Mouse (Mus musculus): ENCODE data around the gene Kifc3. TPM values are rescaled to one million over a fixed set of nuclear protein-coding genes. Genes with fewer than 3 reads are reported as not detected.
"Not testable (repeated sequence)": the region's sequence is repeated elsewhere in the genome, so short reads cannot be mapped to it uniquely, and the experiment has no call there.

Kifc3 gene
- polyA plus RNA-seq, 1 experiment from 2014 or later = 20.7 TPM

DNA sequence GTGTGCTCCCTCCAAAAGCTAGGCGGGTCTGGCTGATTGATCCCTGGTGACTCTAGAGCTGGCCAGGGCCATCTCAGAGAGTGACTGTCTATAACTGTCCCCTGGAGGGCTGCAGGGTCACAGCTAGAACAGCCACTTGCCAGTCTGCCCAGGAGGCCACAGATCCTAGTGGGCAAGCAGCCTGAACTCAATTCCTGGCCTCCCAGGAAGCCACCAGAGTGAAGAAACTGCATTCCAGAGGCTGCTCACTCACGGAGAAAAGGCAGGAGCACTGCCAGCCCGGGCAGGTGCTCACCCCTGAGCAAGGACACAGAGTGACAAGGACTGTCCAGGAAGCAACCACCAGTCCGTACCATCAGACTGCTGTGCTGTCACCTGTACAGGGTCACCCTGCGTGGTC is 34.9 kb downstream of the Kifc3 start:
- WGBS = 67% methylated on average over 5 of the region's 5 CpGs
- H3K36me3 ChIP-seq (ENCODE audit: insufficient read depth) = no peaks in the 10 kb centered on the region
- DNase-seq = no peak
- H3K9ac ChIP-seq = no peak overlapping the region
- no peak for ATAC-seq (ENCODE audit: insufficient read depth)
- no peaks in the 10 kb centered on the region for H3K4me1 ChIP-seq (ENCODE audit: insufficient read depth)
- H3K27ac ChIP-seq (ENCODE audit: low read depth) = no peak overlapping the region
- H3K4me3 ChIP-seq (ENCODE audit: low read depth, low read length) = no peak overlapping the region
- H3K9me3 ChIP-seq (ENCODE audit: low read depth, low read length) = no peaks in the 10 kb centered on the region
- no peaks in the 10 kb centered on the region for H3K27me3 ChIP-seq (ENCODE audit: insufficient read depth, low read length)
- TF ChIP-seq CTCF (IDR thresholded peaks at IDR 0.05; ENCODE audit: low read depth) = no peak
- no peak overlapping the region for H3K4me2 ChIP-seq

DNA sequence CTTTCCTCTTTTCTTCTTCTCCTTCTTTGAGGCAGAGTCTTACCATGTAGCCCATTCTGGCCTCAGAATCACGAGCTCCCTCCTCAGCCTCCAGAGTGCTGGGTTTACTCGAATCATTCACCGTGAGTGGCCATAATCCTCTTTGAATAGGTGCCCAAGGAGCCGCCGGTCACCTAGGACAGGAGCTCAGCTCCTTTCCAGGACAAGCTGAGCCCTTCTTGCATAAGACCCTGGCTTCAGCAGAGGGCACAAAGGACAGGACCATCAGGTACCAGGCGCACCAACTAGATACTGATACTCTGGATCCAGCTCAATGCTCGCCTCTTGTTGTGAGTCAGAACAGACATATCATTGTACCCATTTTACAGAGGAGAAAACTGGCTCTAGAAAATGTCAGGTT is 36.2 kb downstream of the Kifc3 start:
- Histone ChIP-seq H3K4me3 (ENCODE audit: low read depth, low read length) (no peak overlapping the region), H3K27me3 (ENCODE audit: insufficient read depth, low read length) (no peaks in the 10 kb centered on the region), H3K4me1 (ENCODE audit: insufficient read depth) (no peaks in the 10 kb centered on the region), H3K27ac (ENCODE audit: low read depth) (no peak overlapping the region), H3K4me2 (no peak overlapping the region), H3K9me3 (ENCODE audit: low read depth, low read length) (no peaks in the 10 kb centered on the region), H3K36me3 (ENCODE audit: insufficient read depth) (no peaks in the 10 kb centered on the region), H3K9ac (no peak overlapping the region)
- no peak for DNase-seq
- WGBS = 82% methylated on average over 7 of the region's 7 CpGs
- no peak for ATAC-seq (ENCODE audit: insufficient read depth)
- no peak for TF ChIP-seq CTCF (IDR thresholded peaks at IDR 0.05; ENCODE audit: low read depth)

DNA sequence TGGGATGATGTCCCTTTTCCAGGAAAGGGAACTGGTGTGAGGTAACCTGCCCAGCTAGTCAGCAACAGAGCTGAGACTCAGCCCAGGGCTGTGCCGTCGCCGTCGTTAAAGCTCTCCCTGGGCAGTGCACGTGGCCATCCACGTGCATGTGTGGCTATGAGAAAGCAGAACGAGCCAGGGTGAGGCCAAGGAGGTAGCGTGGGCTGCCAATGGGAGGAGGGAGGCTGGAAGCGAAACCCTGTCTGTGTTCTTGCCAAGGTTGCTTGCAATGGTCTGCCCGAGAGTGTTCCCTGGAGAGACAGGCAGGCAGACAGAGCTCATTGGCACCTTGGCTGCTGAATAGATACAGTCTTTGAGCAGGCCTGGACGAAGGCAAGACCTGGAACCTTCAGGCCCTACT is 36.7 kb downstream of the Kifc3 start:
- Histone ChIP-seq H3K27ac (ENCODE audit: low read depth) (no peak overlapping the region), H3K4me3 (ENCODE audit: low read depth, low read length) (no peak overlapping the region), H3K4me2 (no peak overlapping the region), H3K9ac (no peak overlapping the region), H3K9me3 (ENCODE audit: low read depth, low read length) (no peaks in the 10 kb centered on the region), H3K36me3 (ENCODE audit: insufficient read depth) (no peaks in the 10 kb centered on the region), H3K27me3 (ENCODE audit: insufficient read depth, low read length) (no peaks in the 10 kb centered on the region), H3K4me1 (ENCODE audit: insufficient read depth) (no peaks in the 10 kb centered on the region)
- no peak for DNase-seq
- no peak for ATAC-seq (ENCODE audit: insufficient read depth)
- TF ChIP-seq CTCF (IDR thresholded peaks at IDR 0.05; ENCODE audit: low read depth) = no peak
- WGBS = 72% methylated on average over 11 of the region's 11 CpGs

DNA sequence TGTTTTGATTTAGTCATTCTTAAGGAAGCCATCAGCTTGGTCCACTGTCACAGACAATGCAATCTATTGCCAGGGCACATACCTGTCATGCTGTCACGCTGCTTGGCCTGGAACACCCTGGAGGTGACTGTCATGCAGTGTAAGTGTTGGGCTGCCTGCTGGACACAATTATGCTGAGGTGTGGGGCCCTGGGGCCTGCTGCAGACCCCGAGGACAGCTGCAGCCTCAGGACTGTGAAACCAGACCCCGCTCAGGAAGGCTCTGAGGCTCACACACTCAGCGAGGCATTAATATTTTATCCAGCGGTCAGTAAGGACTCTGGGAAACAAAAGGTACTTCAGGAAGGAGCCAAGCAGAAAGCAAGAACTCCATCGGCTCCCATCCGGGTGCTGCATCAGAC is 38.1 kb downstream of the Kifc3 start:
- no peaks in the 10 kb centered on the region for H3K9me3 ChIP-seq (ENCODE audit: low read depth, low read length)
- no peaks in the 10 kb centered on the region for H3K27me3 ChIP-seq (ENCODE audit: insufficient read depth, low read length)
- no peak for DNase-seq
- no peak overlapping the region for H3K9ac ChIP-seq
- 37% methylated on average over 7 of the region's 7 CpGs for WGBS
- H3K27ac ChIP-seq (ENCODE audit: low read depth) = no peak overlapping the region
- no peak overlapping the region for H3K4me3 ChIP-seq (ENCODE audit: low read depth, low read length)
- no peaks in the 10 kb centered on the region for H3K36me3 ChIP-seq (ENCODE audit: insufficient read depth)
- H3K4me2 ChIP-seq = no peak overlapping the region
- TF ChIP-seq CTCF (IDR thresholded peaks at IDR 0.05; ENCODE audit: low read depth) = no peak
- no peak for ATAC-seq (ENCODE audit: insufficient read depth)
- H3K4me1 ChIP-seq (ENCODE audit: insufficient read depth) = no peaks in the 10 kb centered on the region

DNA sequence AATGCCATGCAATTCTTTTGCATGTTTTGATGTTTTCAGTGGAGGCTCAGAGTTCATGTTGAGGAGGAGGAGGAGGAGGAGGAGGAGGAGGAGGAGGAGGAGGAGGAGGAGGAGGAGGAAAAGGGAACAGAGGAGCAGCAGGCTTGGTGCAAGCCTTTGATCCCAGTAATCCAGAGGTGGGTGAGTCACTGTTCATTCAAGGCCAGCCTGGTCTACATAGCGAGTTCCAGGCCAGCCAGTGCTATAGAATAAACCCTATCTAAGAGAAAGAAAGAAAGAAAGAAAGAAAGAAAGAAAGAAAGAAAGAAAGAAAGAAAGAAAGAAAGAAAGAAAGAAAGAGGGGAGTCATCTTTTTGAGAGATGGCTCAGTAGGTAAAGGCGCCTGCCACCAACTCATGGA is 38.6 kb downstream of the Kifc3 start:
- H3K4me2 ChIP-seq; H3K27me3 ChIP-seq (ENCODE audit: insufficient read depth, low read length); H3K4me1 ChIP-seq (ENCODE audit: insufficient read depth); H3K36me3 ChIP-seq (ENCODE audit: insufficient read depth); H3K4me3 ChIP-seq (ENCODE audit: low read depth, low read length); DNase-seq; ATAC-seq (ENCODE audit: insufficient read depth); H3K9me3 ChIP-seq (ENCODE audit: low read depth, low read length); H3K27ac ChIP-seq (ENCODE audit: low read depth); H3K9ac ChIP-seq: not testable (repeated sequence)
- 86% methylated on average over 2 of the region's 2 CpGs for WGBS

DNA sequence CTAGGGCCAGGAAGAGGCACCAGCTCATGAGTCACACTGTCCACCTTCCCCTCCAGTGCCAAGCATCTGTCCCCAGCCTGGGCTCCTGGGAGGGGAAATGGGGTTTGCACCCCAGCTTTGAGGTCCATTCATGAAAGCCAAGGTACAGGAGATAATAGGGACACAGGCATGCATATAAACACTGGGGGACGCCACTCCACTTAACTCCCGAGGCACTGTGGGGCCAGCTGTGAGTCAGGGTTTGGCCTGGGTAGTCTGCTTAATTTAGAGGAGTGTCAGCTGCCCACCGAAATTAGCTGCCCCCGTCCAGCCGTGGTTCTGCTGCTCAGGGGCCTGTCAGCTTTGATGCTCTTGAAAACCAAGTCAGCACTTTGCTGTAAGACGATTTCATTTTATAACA is 39.8 kb downstream of the Kifc3 start:
- no peak for ATAC-seq (ENCODE audit: insufficient read depth)
- WGBS = 55% methylated on average over 6 of the region's 6 CpGs
- no peak for TF ChIP-seq CTCF (IDR thresholded peaks at IDR 0.05; ENCODE audit: low read depth)

DNA sequence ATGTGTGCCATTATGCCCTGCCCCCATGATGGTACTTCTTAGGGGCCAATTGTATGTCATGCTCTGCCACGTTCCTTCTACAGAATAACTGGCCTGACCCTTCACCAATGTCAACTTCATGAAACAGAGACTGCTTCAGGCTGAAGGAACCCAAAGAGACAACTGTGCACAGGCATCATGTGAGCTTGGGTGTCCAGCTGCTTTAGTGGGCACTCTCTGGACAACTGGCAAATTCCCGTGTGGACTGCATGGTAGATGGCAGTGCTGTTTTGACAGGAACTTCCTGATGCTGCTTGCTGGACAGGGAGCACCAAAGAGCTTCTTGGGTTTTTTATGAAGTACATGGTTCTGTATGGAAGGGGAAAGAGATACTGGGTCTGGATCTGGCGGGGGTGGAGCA is 43.3 kb downstream of the Kifc3 start:
- no peaks in the 10 kb centered on the region for H3K9me3 ChIP-seq (ENCODE audit: low read depth, low read length)
- no peak for TF ChIP-seq CTCF (IDR thresholded peaks at IDR 0.05; ENCODE audit: low read depth)
- 59% methylated on average over 3 of the region's 3 CpGs for WGBS

More for the DNA sequence above, 39.8 kb downstream of the Kifc3 start:
- Histone ChIP-seq H3K4me1 (ENCODE audit: insufficient read depth) (no peaks in the 10 kb centered on the region), H3K9me3 (ENCODE audit: low read depth, low read length) (no peaks in the 10 kb centered on the region), H3K9ac (no peak overlapping the region), H3K27me3 (ENCODE audit: insufficient read depth, low read length) (no peaks in the 10 kb centered on the region), H3K4me2 (no peak overlapping the region), H3K4me3 (ENCODE audit: low read depth, low read length) (no peak overlapping the region), H3K27ac (ENCODE audit: low read depth) (no peak overlapping the region), H3K36me3 (ENCODE audit: insufficient read depth) (no peaks in the 10 kb centered on the region)
- DNase-seq = no peak

DNA sequence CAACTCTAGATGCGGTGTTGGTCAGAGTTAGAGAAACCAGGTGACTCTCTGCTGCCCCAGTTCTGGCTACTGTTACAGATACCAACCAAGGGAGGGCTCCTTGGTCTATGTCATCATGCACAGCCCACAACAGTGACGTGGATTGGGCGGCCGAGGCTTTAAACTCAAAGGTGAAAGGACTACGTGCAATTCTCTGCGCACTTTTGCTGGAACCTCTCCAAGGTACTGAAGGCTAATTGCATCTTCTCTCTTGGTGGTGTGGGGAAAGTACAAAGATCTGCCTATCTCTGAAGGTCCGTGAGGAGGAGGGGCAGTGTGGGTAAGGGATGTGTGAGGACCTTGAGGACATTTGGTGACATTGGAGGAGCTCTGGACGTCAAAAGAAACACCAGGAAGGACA is 44.0 kb downstream of the Kifc3 start:
- Histone ChIP-seq H3K36me3 (ENCODE audit: insufficient read depth) (no peaks in the 10 kb centered on the region), H3K4me3 (ENCODE audit: low read depth, low read length) (no peak overlapping the region), H3K4me1 (ENCODE audit: insufficient read depth) (0 out of 2 replicates have a peak, but pooled peaks cover 3% of the 10 kb centered on the region), H3K9me3 (ENCODE audit: low read depth, low read length) (no peaks in the 10 kb centered on the region), H3K9ac (no peak overlapping the region), H3K27ac (ENCODE audit: low read depth) (no peak overlapping the region), H3K27me3 (ENCODE audit: insufficient read depth, low read length) (no peaks in the 10 kb centered on the region), H3K4me2 (no peak overlapping the region)
- DNase-seq (no peak), ATAC-seq (ENCODE audit: insufficient read depth) (no peak)
- no peak for TF ChIP-seq CTCF (IDR thresholded peaks at IDR 0.05; ENCODE audit: low read depth)
- WGBS = 63% methylated on average over 8 of the region's 8 CpGs

More for the DNA sequence above, 43.3 kb downstream of the Kifc3 start:
- Histone ChIP-seq H3K27ac (ENCODE audit: low read depth) (no peak overlapping the region), H3K36me3 (ENCODE audit: insufficient read depth) (no peaks in the 10 kb centered on the region), H3K4me2 (no peak overlapping the region), H3K9ac (no peak overlapping the region), H3K4me3 (ENCODE audit: low read depth, low read length) (no peak overlapping the region), H3K27me3 (ENCODE audit: insufficient read depth, low read length) (no peaks in the 10 kb centered on the region), H3K4me1 (ENCODE audit: insufficient read depth) (0 out of 2 replicates have a peak, but pooled peaks cover 3% of the 10 kb centered on the region)
- ATAC-seq (ENCODE audit: insufficient read depth) (no peak), DNase-seq (no peak)
